In genomic region chr17:31685514-31686224, GRCm38 (mm10) we compare ENCODE assay signal across 9 mouse cellular contexts. TPM values are rescaled to one million over a fixed set of nuclear protein-coding genes. Genes with fewer than 3 reads are reported as not detected.
DNase-seq lines count a peak whose midpoint lies in the region; ATAC-seq lines count a peak whose summit lies in the region.
"Had no signal": no experiment of that assay in that cellular context is flagged by ENCODE, and none has a peak within 500 bp of the region (broad histone marks: within the 10 kb centered on the region; RNA-seq: fewer than 3 reads in every experiment).

No protein-coding gene starts in this region.

- peak overlapping the region; percentile 23; the same call in 1 of the 2 replicates for H3K9ac ChIP-seq in forebrain, embryonic 11.5 days (ENCODE audit: low read length)
- peak overlapping the region; percentile 65 for H3K9ac ChIP-seq in heart, embryonic 16.5 days (ENCODE audit: low read length)
- no peak overlapping the region for H3K9ac ChIP-seq in liver, embryonic 13.5 days
- H3K9ac ChIP-seq in neural tube, embryonic 13.5 days = peak overlapping the region; percentile 41

- no peaks in the 10 kb centered on the region for H3K27me3 ChIP-seq in forebrain, embryonic 11.5 days (ENCODE audit: control insufficient read depth, insufficient read depth, low read length)
- no peaks in the 10 kb centered on the region for H3K27me3 ChIP-seq in heart, embryonic 16.5 days (ENCODE audit: control insufficient read depth, insufficient read depth, low read length)
- no peaks in the 10 kb centered on the region for H3K27me3 ChIP-seq in liver, embryonic 13.5 days
- H3K27me3 ChIP-seq in neural tube, embryonic 13.5 days = no peaks in the 10 kb centered on the region

- H3K4me1 ChIP-seq in forebrain, embryonic 11.5 days (replicated peaks; ENCODE audit: control insufficient read depth, insufficient read depth, low read length) = no peaks in the 10 kb centered on the region; the same call in 1 of the 2 replicates
- peaks cover 10% of the 10 kb centered on the region for H3K4me1 ChIP-seq in heart, embryonic 16.5 days (ENCODE audit: control insufficient read depth, insufficient read depth, low read length)
- 0 out of 2 replicates have a peak, but pooled peaks cover 5% of the 10 kb centered on the region for H3K4me1 ChIP-seq in liver, embryonic 13.5 days (replicated peaks)
- H3K4me1 ChIP-seq in neural tube, embryonic 13.5 days (replicated peaks) = peaks cover 14% of the 10 kb centered on the region

- peak overlapping the region; percentile 22; the same call in 1 of the 2 replicates for H3K4me2 ChIP-seq in forebrain, embryonic 11.5 days (ENCODE audit: low read depth, low read length, severe bottlenecking)
- H3K4me2 ChIP-seq in heart, embryonic 16.5 days (ENCODE audit: low read depth, low read length) = peak overlapping the region; percentile 33
- no peak overlapping the region for H3K4me2 ChIP-seq in liver, embryonic 13.5 days
- H3K4me2 ChIP-seq in neural tube, embryonic 13.5 days = 0 out of 2 replicates have a peak overlapping the region, but pooled peaks have one; percentile 0

- no peaks in the 10 kb centered on the region for H3K9me3 ChIP-seq in forebrain, embryonic 11.5 days (ENCODE audit: control insufficient read depth, low read length)
- no peaks in the 10 kb centered on the region for H3K9me3 ChIP-seq in heart, embryonic 16.5 days (replicated peaks; ENCODE audit: control insufficient read depth, low read length)
- no peaks in the 10 kb centered on the region for H3K9me3 ChIP-seq in liver, embryonic 13.5 days (replicated peaks)
- no peaks in the 10 kb centered on the region for H3K9me3 ChIP-seq in neural tube, embryonic 13.5 days

- no peaks in the 10 kb centered on the region for H3K36me3 ChIP-seq in forebrain, embryonic 11.5 days (ENCODE audit: control insufficient read depth, insufficient read depth, low read length)
- H3K36me3 ChIP-seq in heart, embryonic 16.5 days (ENCODE audit: control insufficient read depth, insufficient read depth) = no peaks in the 10 kb centered on the region
- no peaks in the 10 kb centered on the region for H3K36me3 ChIP-seq in liver, embryonic 13.5 days
- no peaks in the 10 kb centered on the region for H3K36me3 ChIP-seq in neural tube, embryonic 13.5 days

- ATAC-seq in forebrain, embryonic 11.5 days (replicated peaks; ENCODE audit: low FRiP score) = peak; percentile 73
- ATAC-seq in heart, embryonic 16.5 days (replicated peaks; ENCODE audit: extremely low read depth, insufficient read depth, low FRiP score) = peak; percentile 69
- no peak for ATAC-seq in liver, embryonic 13.5 days (ENCODE audit: low read depth)
- ATAC-seq in neural tube, embryonic 13.5 days (ENCODE audit: low read depth) = peak; percentile 85

- no peak overlapping the region for H3K4me3 ChIP-seq in forebrain, embryonic 11.5 days (ENCODE audit: low read depth, low read length)
- H3K4me3 ChIP-seq in heart, embryonic 16.5 days (ENCODE audit: low read length) = no peak overlapping the region
- no peak overlapping the region for H3K4me3 ChIP-seq in liver, embryonic 13.5 days (replicated peaks)
- H3K4me3 ChIP-seq in neural tube, embryonic 13.5 days = no peak overlapping the region

- WGBS in forebrain, embryonic 11.5 days = 18% methylated on average over 17 of the region's 17 CpGs
- 14% methylated on average over 17 of the region's 17 CpGs for WGBS in heart, embryonic 16.5 days
- 12% methylated on average over 17 of the region's 17 CpGs for WGBS in liver, embryonic 13.5 days (ENCODE audit: insufficient replicate concordance)
- 12% methylated on average over 17 of the region's 17 CpGs for WGBS in neural tube, embryonic 13.5 days

- DNase-seq in CD8-positive naive resting alpha-beta T cell, adult 2 months (ENCODE audit: low read depth in 2 of 2, low spot score in 2 of 2) = peak; percentile 81 to 84
- peak; percentile 78 for DNase-seq in c-Kit-positive CD71-negative TER-119-negative erythroid progenitor cells, embryonic 14.5 days (ENCODE audit: low read depth)
- peak; percentile 88 for DNase-seq in forebrain, embryonic 11.5 days (ENCODE audit: low spot score)
- DNase-seq in kidney, postnatal 25 days = peak; percentile 91 to 92
- DNase-seq in liver, embryonic 13.5 days = peak; percentile 50
- peak; percentile 56 for DNase-seq in telencephalon, adult 2 months (ENCODE audit: low read depth, low spot score)

- H3K27ac ChIP-seq in forebrain, embryonic 11.5 days (ENCODE audit: low read depth, low read length) = no peak overlapping the region
- peak overlapping the region; percentile 85 for H3K27ac ChIP-seq in heart, embryonic 16.5 days (ENCODE audit: low read length)
- peak overlapping the region; percentile 29; the same call in 1 of the 2 replicates for H3K27ac ChIP-seq in liver, embryonic 13.5 days
- H3K27ac ChIP-seq in neural tube, embryonic 13.5 days (replicated peaks) = peak overlapping the region; percentile 72

RNA-seq across cellular contexts. Expression of gene Cryaa, which starts 8.1 kb away (rescaled TPM):
- not detected in 2 replicates for polyA plus RNA-seq in forebrain, embryonic 11.5 days (2014; fragmentation: Nextera tagmentation; extraction: Ambion mirVana)
- polyA plus RNA-seq in heart, embryonic 16.5 days (2015; fragmentation: Nextera tagmentation; extraction: Ambion mirVana) = 0.21 TPM in 1 of 2 replicates, not detected in the other
- polyA plus RNA-seq in liver, embryonic 13.5 days (2015; fragmentation: Nextera tagmentation; extraction: Ambion mirVana) = not detected in 2 replicates
- polyA plus RNA-seq in neural tube, embryonic 13.5 days (2015; fragmentation: Nextera tagmentation; extraction: Ambion mirVana) = not detected in 2 replicates
- polyA plus RNA-seq: gonadal fat pad, adult 2 months had no signal

RNA-seq across cellular contexts. Expression of gene U2af1, which starts 27.0 kb away (rescaled TPM):
- 212 and 213 TPM in 2 replicates for polyA plus RNA-seq in forebrain, embryonic 11.5 days (2014; fragmentation: Nextera tagmentation; extraction: Ambion mirVana)
- 187 and 204 TPM in 2 replicates for polyA plus RNA-seq in heart, embryonic 16.5 days (2015; fragmentation: Nextera tagmentation; extraction: Ambion mirVana)
- 223 and 239 TPM in 2 replicates for polyA plus RNA-seq in liver, embryonic 13.5 days (2015; fragmentation: Nextera tagmentation; extraction: Ambion mirVana)
- polyA plus RNA-seq in neural tube, embryonic 13.5 days (2015; fragmentation: Nextera tagmentation; extraction: Ambion mirVana) = 239 and 248 TPM in 2 replicates

RNA-seq across cellular contexts. Expression of gene Cbs, which starts 48.6 kb away (rescaled TPM):
- 1.4 and 1.9 TPM in 2 replicates for polyA plus RNA-seq in forebrain, embryonic 11.5 days (2014; fragmentation: Nextera tagmentation; extraction: Ambion mirVana)
- polyA plus RNA-seq in heart, embryonic 16.5 days (2015; fragmentation: Nextera tagmentation; extraction: Ambion mirVana) = 0.82 and 0.88 TPM in 2 replicates
- polyA plus RNA-seq in liver, embryonic 13.5 days (2015; fragmentation: Nextera tagmentation; extraction: Ambion mirVana) = 11.0 and 11.6 TPM in 2 replicates
- polyA plus RNA-seq in neural tube, embryonic 13.5 days (2015; fragmentation: Nextera tagmentation; extraction: Ambion mirVana) = 6.9 and 8.3 TPM in 2 replicates
